Mouse (Mus musculus): ENCODE measurements around the gene Ltbp3.

DNA sequence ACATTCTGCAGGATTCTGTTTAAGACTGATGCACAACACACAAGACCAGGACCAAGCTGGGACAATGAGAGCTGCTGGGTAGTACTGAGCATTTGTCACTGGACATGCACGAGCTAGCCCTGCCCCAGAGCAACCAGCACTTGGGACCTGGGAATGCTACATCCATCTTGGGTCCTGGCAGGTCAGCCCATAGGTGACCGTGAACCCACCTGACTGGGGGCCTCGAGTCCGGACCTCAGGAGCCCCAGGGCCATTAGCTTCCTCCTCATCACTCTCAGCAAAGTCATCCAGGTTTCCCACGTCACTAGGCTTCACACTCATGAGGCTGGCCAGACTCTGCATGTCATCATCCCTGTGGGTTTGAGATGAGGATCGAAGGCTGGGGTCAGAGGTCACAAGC lies 19.5 kb upstream of the Ltbp3 start:
- TF ChIP-seq POLR2A (IDR thresholded peaks at IDR 0.05; ENCODE audit: control insufficient read depth, low read depth, low read length) (no peak), CTCF (IDR thresholded peaks at IDR 0.05; ENCODE audit: control insufficient read depth, insufficient read depth, insufficient replicate concordance, low read depth, low read length) (no peak)

Data from testis, adult 2 months (tissue).